Mouse (Mus musculus) gastrocnemius, postnatal 4 days (tissue): ENCODE data around the gene Prr14. TPM values are rescaled to one million over a fixed set of nuclear protein-coding genes. Genes with fewer than 3 reads are reported as not detected.
A peak's percentile ranks its signal among the peaks of the same experiment; 100 is the strongest.
"Not testable (repeated sequence)": the region's sequence is repeated elsewhere in the genome, so short reads cannot be mapped to it uniquely, and the experiment has no call there.

Experiments used
- DNase-seq, 2 experiments: peaks; one replicate each; pipeline ENCODE4 v3.0.0; 2021 to 2022; ENCODE audit warnings: low spot score in 2 of 2, mixed read lengths in 2 of 2
- long read RNA-seq, 2 experiments: library from polyadenylated mRNA; stranded (forward); transcript quantifications; one replicate each; pipeline ENCODE4 v2.0.0; 2021
- total RNA-seq, 2 experiments: library from RNA; stranded (reverse); gene quantifications; 2 replicates each; pipeline ENCODE4 v1.2.3; 2021

The Prr14 gene
- total RNA-seq = 10 to 100 TPM; 26.1 to 32.5 TPM
- long read RNA-seq, experiment 1, partial matches to known transcripts = 10 of 17 reads
- long read RNA-seq, experiment 1, other reads (novel, unspliced or antisense) = 4 of 17 reads
- long read RNA-seq, experiment 2, transcript Prr14-201 (11 exons, 2,402 nt) = major isoform, 6 of 19 reads
- long read RNA-seq, experiment 2, partial matches to known transcripts = 4 of 19 reads
- long read RNA-seq, experiment 2, other reads (novel, unspliced or antisense) = 7 of 19 reads

GRCm38 (mm10) chr7:127459311-127459710 lies at the start of gene Prr14:
Gene Prr14, plus strand, starts transcription at chr7:127459611.
- not testable (repeated sequence) for DNase-seq

DNA sequence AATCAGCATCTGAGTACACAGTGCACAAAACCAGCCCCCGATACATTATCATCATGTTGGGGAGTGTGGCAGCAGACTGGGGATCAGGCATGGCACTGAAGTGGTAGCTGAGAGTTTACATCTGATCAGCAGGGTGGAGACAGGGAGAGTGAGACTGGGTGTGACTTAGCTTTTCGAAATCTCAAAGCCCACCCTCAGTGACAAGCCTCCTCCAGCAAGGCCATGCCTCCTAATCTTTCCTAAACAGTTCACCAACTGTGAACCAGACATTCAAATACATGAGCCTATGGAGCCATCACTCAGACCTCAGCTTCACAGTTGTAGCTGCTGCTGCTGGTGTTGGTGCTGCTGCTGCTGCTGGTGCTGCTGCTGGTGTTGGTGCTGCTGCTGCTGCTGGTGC lies 48.0 kb upstream of the Prr14 start:
- DNase-seq = no peak

DNA sequence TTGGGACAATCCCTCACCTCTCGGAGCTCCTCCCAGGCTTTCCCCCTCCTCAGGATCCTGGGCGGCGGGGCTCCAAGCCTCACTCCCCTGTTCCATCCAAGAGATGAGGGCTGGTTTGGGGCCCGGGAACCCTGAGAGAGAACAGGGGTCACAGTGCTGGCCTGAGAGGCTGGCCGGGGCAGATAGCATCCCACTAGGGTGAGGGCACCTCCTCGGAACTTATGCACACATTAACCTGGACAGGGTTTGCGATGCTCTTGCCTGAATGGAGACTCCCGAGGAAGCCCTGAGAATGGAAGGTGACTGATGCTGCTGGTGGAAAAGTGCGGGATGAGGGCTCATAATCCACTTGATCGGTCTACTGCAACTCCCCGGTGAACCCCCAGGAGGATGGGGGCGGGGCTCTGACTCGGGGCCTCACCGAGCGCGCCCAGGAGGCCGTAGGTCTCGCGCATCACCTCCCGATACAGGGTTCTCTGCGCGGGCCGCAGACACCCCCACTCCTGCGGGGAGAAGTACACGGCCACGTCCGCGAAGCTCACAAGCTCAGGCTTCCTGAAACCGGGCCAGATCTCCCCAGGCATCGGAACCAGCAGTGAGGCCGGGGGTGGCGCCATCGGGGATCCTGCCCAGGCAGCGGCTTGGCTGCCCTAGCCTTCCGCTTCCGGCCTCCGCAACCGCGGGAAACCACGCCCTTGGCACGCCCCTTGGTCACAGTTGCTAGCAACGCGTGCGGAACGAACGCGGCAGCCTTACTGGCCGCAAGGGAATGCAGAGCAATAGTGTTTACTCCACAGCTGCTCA lies 37.8 kb upstream of the Prr14 start, which contains the start of gene Zfp688:
Gene Zfp688, minus strand, starts transcription at position 681 of the 804 bp plus-strand sequence.
- peak; percentile 91 to 98 for DNase-seq

- no peak for DNase-seq
Observed at GRCm38 (mm10) chr7:127422247-127422646, 37.2 kb upstream of the Prr14 start.

DNA sequence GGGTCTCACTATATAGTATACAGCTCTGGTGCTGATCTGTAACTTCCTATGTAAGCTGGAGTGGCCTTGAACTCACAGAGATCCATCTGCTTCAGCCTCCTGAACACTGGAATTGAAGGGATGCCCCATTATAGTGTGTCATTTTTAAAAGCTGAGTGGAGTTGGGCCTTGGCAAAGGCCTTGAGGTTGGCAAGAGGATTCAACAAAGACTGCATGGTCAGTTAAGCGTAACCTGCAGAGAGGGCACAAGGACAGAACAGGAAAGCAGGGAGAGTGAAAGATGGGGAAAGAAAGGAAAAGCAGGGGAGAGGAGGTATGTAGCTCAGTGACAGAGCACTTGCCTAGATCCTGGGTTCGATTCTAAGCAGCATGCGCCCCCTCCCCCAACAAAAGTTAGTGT lies 34.1 kb upstream of the Prr14 start:
- no peak for DNase-seq

- DNase-seq = no peak
Observed at GRCm38 (mm10) chr7:127425911-127426310, 33.5 kb upstream of the Prr14 start.

GRCm38 (mm10) chr7:127426354-127426753 lies 33.1 kb upstream of the Prr14 start:
- DNase-seq = no peak

- DNase-seq = no peak
Observed at GRCm38 (mm10) chr7:127435206-127435605, 24.2 kb upstream of the Prr14 start.

DNA sequence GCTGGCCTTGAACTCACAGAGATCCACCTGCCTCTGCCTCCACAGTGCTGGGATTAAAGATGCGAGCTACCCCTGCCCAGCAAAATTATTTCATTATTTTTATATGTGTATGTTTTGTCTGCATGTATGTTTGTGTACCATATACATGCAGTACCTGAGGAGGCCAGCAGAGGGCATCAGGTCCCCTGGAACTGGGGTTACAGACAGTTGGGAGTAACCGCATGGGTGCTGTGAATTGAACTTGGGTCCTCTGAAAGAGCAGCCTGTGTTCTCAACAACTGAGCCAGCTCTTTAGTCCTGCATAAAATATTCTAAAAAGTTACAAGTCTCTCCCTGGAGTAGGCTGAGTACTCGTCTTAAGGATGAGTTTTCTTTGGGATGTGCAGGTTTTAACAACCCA lies 21.7 kb upstream of the Prr14 start:
- DNase-seq = no peak

GRCm38 (mm10) chr7:127443976-127444375 lies 15.4 kb upstream of the Prr14 start:
- no peak for DNase-seq

DNA sequence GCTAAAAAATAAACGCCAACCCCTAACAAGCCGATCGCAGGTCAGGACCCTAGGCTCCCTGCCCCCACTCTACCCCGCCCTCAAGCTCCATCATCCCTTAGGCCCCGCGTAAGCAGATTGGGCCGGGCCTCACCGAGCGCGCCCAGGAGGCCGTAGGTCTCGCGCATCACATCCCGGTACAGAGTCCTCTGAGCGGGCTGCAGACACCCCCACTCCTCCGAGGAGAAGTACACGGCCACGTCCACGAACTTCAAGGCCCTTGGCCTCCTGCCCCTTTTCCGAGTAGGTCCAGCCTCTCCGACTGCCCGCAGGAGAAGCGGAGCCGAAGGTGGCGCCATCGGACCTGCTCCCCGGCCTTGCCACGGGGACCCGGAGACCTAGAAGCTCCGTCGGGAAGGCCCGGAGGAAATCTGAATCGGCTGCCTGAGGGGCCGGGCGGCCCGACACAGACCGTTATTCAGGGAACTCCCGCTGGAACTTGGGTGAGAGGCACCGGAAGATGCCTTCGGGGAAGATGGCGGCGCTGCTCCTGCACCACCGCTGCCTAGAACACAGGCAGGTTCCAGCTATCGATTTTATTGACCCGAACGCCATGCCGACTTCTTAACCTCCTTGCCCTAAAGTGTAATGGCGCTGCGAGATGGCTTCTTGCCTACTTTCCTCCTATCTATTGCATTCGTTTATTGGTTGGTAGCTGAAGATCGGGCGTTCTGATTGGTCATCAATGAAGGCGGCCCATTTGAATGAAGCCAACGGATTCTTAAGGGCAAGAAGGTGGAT lies 10.7 kb upstream of the Prr14 start, which contains the start of gene Zfp689:
Gene Zfp689, minus strand, starts transcription at position 638 of the 780 bp plus-strand sequence.
- DNase-seq = peak; percentile 81 to 90

- DNase-seq = no peak
Observed at GRCm38 (mm10) chr7:127449966-127450365, 9.4 kb upstream of the Prr14 start.

DNA sequence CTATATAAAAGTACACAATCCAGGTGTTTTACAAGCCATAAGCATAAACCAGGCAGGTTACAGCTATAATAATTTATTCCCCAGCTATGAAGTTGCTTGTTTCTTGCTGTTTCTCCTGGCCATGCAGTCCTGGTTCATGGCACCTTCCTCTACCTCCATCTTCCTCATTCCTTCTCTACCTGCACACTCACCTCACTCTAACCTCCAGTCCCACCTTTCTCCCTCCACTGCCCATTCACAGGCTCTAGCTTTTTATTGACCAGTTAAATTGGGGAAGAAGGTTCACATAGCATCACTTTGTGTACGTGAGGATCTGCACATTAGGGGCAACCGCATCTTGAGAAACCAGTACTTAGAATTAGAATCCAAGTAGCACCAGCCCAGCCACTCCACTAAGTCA lies 6.4 kb upstream of the Prr14 start:
- no peak for DNase-seq

DNA sequence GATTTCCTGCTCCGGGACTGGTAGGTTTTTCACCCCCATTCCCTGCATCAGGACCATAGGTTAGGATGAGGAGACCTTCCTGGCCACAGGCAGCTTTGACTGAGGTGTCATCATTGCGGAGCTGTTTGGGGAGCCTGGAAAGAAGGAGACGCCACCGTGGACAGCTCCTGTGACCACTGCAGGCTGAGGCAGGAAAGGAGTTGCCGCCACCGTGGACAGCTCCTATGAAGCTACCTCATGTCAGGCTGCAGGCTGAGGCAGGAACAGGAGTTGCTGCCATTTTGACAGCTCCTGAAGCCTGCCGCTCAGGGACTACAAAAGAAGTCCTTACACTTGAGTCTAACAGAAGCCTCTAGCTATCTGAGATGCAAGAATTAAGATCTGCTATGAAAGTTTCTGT lies 4.5 kb upstream of the Prr14 start:
- DNase-seq = no peak

DNA sequence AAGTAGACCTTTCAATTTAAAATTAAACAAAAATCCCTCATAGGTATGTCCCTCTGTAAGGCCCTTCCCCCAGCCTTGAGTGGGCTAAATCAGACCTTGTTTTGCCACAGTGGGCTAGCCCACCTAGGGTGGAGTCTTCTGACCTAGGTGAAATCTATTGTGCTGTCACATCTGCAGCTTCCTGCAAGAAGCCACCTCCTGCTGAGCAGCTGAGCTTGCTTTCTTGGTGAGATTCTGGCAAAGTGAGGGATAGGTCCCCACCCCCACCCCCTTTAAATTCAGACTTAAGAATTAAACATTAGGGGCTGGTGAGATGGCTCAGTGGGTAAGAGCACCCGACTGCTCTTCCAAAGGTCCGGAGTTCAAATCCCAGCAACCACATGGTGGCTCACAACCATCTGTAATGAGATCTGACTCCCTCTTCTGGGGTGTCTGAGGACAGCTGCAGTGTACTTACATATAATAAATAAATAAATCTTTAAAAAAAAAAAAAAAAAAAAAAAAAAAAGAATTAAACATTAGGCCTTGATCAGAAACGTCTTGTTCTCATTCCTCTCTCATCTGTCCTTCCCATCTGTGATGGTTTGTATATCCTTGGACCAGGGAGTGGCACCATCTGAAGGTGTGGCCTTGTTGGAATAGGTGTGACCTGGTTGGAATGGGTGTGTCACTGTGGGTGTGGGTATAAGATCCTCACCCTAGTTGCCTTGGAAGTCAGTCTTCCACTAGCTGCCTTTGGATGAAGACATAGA lies 864 bp upstream of the Prr14 start:
- DNase-seq = not testable (repeated sequence)

DNA sequence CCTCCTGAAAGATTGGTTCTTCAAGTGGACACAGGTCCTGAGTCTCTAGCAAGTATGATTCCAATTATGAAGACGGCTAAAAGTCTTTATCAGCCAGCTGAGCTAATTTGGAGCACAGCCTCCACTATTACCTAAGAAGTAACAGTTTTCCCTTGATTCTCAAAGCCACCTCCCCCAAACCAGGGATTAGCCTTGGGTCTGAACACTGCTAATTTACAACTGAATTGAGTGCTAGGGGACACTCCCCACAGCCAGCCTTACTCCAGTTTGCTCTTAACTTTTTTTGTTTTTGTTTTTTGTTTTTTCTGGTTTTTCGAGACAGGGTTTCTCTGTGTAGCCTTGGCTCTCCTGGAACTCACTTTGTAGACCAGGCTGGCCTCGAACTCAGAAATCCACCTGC lies 5.8 kb downstream of the Prr14 start:
- DNase-seq = no peak

- DNase-seq = not testable (repeated sequence)
Observed at GRCm38 (mm10) chr7:127465670-127466069, 6.3 kb downstream of the Prr14 start.

DNA sequence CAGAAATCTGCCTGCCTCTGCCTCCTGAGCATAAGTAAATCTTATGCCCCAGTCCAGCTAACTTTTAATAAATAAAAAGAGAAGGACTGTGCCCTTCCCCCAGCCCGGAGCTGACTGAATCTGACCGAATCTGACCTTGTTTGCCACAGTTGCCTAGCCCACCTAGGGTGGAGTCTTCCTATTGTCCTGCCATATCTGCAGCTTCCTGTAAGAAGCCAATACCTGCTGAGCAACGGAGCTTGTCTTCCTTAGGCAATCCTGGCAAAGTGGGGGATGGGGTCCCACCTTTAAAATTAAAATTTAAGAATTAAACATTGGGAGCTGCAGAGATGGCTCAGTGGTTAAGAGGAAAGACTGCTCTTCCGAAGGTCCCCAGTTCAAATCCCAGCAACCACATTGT lies 7.2 kb downstream of the Prr14 start:
- DNase-seq = no peak

DNA sequence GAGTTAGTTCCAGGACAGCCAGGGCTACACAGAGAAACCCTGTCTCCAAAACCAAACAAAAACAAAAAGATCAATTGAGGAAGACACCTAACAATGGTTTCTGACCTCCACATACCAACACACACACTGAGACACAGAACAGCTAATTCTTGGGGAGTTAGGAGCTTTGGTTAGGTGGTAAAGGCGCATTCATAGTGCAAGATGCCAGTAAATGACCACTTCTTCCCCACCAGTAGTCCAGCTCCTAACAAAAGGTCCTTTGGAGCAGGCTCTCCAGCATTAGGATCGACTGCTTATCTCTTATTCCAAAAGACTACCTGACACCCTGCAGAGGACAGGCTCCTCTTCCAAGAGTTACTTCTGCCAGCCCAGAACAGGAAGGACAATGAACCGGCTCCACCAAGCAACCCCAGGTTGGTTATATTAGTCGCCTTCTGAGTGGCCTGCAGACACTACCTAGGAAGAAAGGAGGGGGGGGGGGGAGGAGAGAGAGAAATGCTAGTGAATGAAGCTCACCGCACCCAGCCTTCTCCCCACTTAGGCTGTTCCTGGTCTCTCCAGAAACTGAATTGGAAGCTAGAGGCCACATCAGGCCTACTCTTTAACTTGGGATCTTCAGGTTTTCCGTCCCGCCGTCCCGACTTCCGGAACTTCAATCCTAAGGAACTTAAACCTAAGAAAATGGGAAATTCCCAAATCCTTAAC lies 10.8 kb downstream of the Prr14 start:
- DNase-seq = no peak
